Mouse (Mus musculus) cerebellum, adult 11-12 months (tissue): ENCODE data around the gene Rbm11.

Experiments
- DNase-seq: peaks from one replicate; pipeline ENCODE4 v3.0.0; 2022

The Rbm11 gene

GRCm38 (mm10) chr16:75592671-75593500 is at the start of gene Rbm11:
Gene Rbm11, plus strand, starts transcription at chr16:75592844.
- DNase-seq = peak; percentile 80

GRCm38 (mm10) chr16:75545310-75545709 is 47.3 kb upstream of the Rbm11 start:
- DNase-seq = no peak

- DNase-seq = no peak
These were observed 29.7 kb upstream of the Rbm11 start for GRCm38 (mm10) chr16:75562910-75563309.

- no peak for DNase-seq
These were observed 10.4 kb upstream of the Rbm11 start for GRCm38 (mm10) chr16:75582279-75582678.

GRCm38 (mm10) chr16:75585961-75586360 is 6.7 kb upstream of the Rbm11 start, which contains the start of gene Lipi:
Gene Lipi, minus strand, starts transcription at chr16:75586061.
- no peak for DNase-seq

- DNase-seq = no peak
These were observed 6.2 kb upstream of the Rbm11 start for GRCm38 (mm10) chr16:75586466-75586865.

GRCm38 (mm10) chr16:75593501-75594183 is 998 bp downstream of the Rbm11 start:
- no peak for DNase-seq

GRCm38 (mm10) chr16:75606415-75606814 is 13.8 kb downstream of the Rbm11 start:
- DNase-seq = no peak

- DNase-seq = no peak
These were observed 19.9 kb downstream of the Rbm11 start for GRCm38 (mm10) chr16:75612561-75612960.

- DNase-seq = no peak
These were observed 25.2 kb downstream of the Rbm11 start for GRCm38 (mm10) chr16:75617651-75618349.

- DNase-seq = no peak
These were observed 35.2 kb downstream of the Rbm11 start for GRCm38 (mm10) chr16:75627862-75628261.
